In the genomic region with DNA sequence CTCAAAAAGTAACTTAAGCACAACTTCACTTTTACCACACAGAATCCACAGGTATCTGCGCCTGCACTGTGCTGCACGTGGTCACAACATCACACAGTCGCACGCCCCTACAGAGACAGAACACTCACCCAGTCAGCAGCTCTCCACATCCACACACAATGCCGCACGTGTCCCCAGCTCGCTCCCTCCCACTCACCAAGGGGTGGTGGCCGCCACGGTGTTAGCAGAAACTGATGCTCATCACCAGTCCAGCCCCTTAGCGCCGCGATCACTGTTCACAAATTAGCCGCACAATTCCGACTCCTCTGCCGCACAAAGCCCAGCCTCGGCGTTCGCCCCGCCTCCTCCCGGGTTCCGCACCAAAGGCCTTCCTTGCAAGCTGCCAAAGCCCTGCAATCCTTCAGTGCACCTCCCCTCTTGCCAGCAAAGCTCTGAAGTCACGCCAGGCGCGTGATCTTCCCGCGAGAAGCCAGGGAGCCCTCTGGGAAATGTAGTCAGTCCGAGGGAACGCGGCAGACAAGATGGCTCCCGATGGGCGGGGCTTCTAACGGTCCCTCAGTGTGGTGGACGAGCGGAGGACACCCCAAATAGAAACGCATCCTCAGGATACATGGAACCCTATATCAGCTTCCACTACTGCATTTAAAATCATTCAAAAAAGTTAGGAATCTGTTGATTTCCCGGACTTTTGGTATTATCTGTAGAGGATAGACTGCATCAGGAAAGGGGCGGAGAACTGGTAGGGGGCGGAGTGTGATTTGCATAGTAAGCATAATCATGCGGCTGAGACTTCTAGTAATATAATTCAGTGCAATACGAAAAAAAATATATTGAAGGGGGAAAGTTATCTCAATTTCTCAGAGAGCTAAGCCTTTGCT, we compare ENCODE assay signal across 8 mouse cellular contexts. TPM values are rescaled to one million over a fixed set of nuclear protein-coding genes. Genes with fewer than 3 reads are reported as not detected.
DNase-seq lines count a peak whose midpoint lies in the region; ATAC-seq and TF ChIP-seq lines count a peak whose summit lies in the region.

A gene (minus strand): TSS at position 319 of the 878 bp plus-strand sequence.
A gene (minus strand): TSS at position 436 of the 878 bp plus-strand sequence.

- TF ChIP-seq POLR2A in kidney, adult 2 months (IDR thresholded peaks at IDR 0.05; ENCODE audit: low read depth, low read length) = no peak
- TF ChIP-seq POLR2A in spleen, adult 2 months (IDR thresholded peaks at IDR 0.05; ENCODE audit: low read depth, low read length) = no peak

- H3K27ac ChIP-seq in embryonic facial prominence, embryonic 13.5 days = peak within 1 kb of the TSS; percentile 86
- peak within 1 kb of the TSS; percentile 37; the same call in 1 of the 2 replicates for H3K27ac ChIP-seq in kidney, adult 2 months (ENCODE audit: insufficient read depth, low read depth, low read length)
- peak within 1 kb of the TSS; percentile 82 for H3K27ac ChIP-seq in limb, embryonic 12.5 days
- H3K27ac ChIP-seq in midbrain, embryonic 15.5 days = peak within 1 kb of the TSS; percentile 90
- H3K27ac ChIP-seq in spleen, adult 2 months (ENCODE audit: insufficient read depth, low read length) = peak within 1 kb of the TSS; percentile 49

- H3K4me1 ChIP-seq in embryonic facial prominence, embryonic 13.5 days = peaks cover 26% of the 10 kb centered on the region
- H3K4me1 ChIP-seq in kidney, adult 2 months (ENCODE audit: control insufficient read depth, insufficient read depth, low read length) = peaks cover 4% of the 10 kb centered on the region; the same call in 1 of the 2 replicates
- peaks cover 26% of the 10 kb centered on the region for H3K4me1 ChIP-seq in limb, embryonic 12.5 days (replicated peaks)
- H3K4me1 ChIP-seq in midbrain, embryonic 15.5 days = peaks cover 37% of the 10 kb centered on the region
- peaks cover 2% of the 10 kb centered on the region; the same call in 1 of the 2 replicates for H3K4me1 ChIP-seq in spleen, adult 2 months (ENCODE audit: control insufficient read depth, insufficient read depth, insufficient read length)

- H3K4me3 ChIP-seq in embryonic facial prominence, embryonic 13.5 days = peak within 1 kb of the TSS; percentile 67
- H3K4me3 ChIP-seq in kidney, adult 2 months (ENCODE audit: insufficient read depth, low read depth, low read length) = peak within 1 kb of the TSS; percentile 68
- peak within 1 kb of the TSS; percentile 59 for H3K4me3 ChIP-seq in limb, embryonic 12.5 days (replicated peaks)
- peak within 1 kb of the TSS; percentile 76 for H3K4me3 ChIP-seq in midbrain, embryonic 15.5 days
- peak within 1 kb of the TSS; percentile 82 for H3K4me3 ChIP-seq in spleen, adult 2 months (ENCODE audit: extremely low read depth, insufficient read depth, insufficient read length)

- DNase-seq in 3134 (ENCODE audit: extremely low read depth, insufficient read length, low spot score) = peak; percentile 96
- DNase-seq in adrenal gland, postnatal 36 days = peak; percentile 97
- DNase-seq in heart, adult 18-20 months = peak; percentile 98
- DNase-seq in kidney, adult 2 months = peak; percentile 99
- DNase-seq in spleen, adult 2 months (ENCODE audit: low read depth in 1 of 2, low spot score in 2 of 2) = peak; percentile 94 to 97

- no peaks in the 10 kb centered on the region for H3K27me3 ChIP-seq in embryonic facial prominence, embryonic 13.5 days
- no peaks in the 10 kb centered on the region for H3K27me3 ChIP-seq in kidney, adult 2 months (replicated peaks; ENCODE audit: control insufficient read depth, insufficient read depth, low read length)
- no peaks in the 10 kb centered on the region for H3K27me3 ChIP-seq in limb, embryonic 12.5 days
- no peaks in the 10 kb centered on the region for H3K27me3 ChIP-seq in midbrain, embryonic 15.5 days (replicated peaks)
- H3K27me3 ChIP-seq in spleen, adult 2 months (ENCODE audit: control insufficient read depth, insufficient read depth, low read length) = no peaks in the 10 kb centered on the region

- no peak for TF ChIP-seq CTCF in kidney, adult 2 months (conservative IDR thresholded peaks at IDR 0.05; ENCODE audit: insufficient read depth, insufficient read length, low read depth, low read length)
- no peak for TF ChIP-seq CTCF in spleen, adult 2 months (IDR thresholded peaks at IDR 0.05; ENCODE audit: extremely low read depth, insufficient read depth, insufficient read length, insufficient replicate concordance)

- H3K36me3 ChIP-seq in embryonic facial prominence, embryonic 13.5 days = peaks cover 18% of the 10 kb centered on the region
- no peaks in the 10 kb centered on the region for H3K36me3 ChIP-seq in kidney, adult 2 months (ENCODE audit: control insufficient read depth, insufficient read depth, low read length)
- peaks cover 18% of the 10 kb centered on the region for H3K36me3 ChIP-seq in limb, embryonic 12.5 days
- peaks cover 6% of the 10 kb centered on the region for H3K36me3 ChIP-seq in midbrain, embryonic 15.5 days (replicated peaks)
- peaks cover 2% of the 10 kb centered on the region for H3K36me3 ChIP-seq in spleen, adult 2 months (ENCODE audit: control insufficient read depth, insufficient read depth, low read length)

- peak; percentile 91 for ATAC-seq in embryonic facial prominence, embryonic 13.5 days (ENCODE audit: insufficient number of reproducible peaks, insufficient read depth, low FRiP score, low TSS enrichment, low read depth)
- ATAC-seq in limb, embryonic 12.5 days (ENCODE audit: insufficient number of reproducible peaks, insufficient read depth, low FRiP score, low TSS enrichment, low read depth) = peak; percentile 84
- peak; percentile 93 for ATAC-seq in midbrain, embryonic 15.5 days (replicated peaks)

- peak within 1 kb of the TSS; percentile 82 for H3K9ac ChIP-seq in embryonic facial prominence, embryonic 13.5 days
- peak within 1 kb of the TSS; percentile 73 for H3K9ac ChIP-seq in limb, embryonic 12.5 days (replicated peaks)
- H3K9ac ChIP-seq in midbrain, embryonic 15.5 days = peak within 1 kb of the TSS; percentile 65

- no peaks in the 10 kb centered on the region for H3K9me3 ChIP-seq in embryonic facial prominence, embryonic 13.5 days
- H3K9me3 ChIP-seq in limb, embryonic 12.5 days = 0 out of 2 replicates have a peak, but pooled peaks cover under 1% of the 10 kb centered on the region
- no peaks in the 10 kb centered on the region for H3K9me3 ChIP-seq in midbrain, embryonic 15.5 days

- WGBS in embryonic facial prominence, embryonic 13.5 days = under 1% methylated on average over 40 of the region's 40 CpGs
- WGBS in kidney, adult 2 months = under 1% methylated on average over 40 of the region's 40 CpGs
- under 1% methylated on average over 40 of the region's 40 CpGs for WGBS in limb, embryonic 12.5 days
- WGBS in midbrain, embryonic 15.5 days = under 1% methylated on average over 40 of the region's 40 CpGs
- WGBS in spleen, adult 2 months = under 1% methylated on average over 40 of the region's 40 CpGs

- peak within 1 kb of the TSS; percentile 86 for H3K4me2 ChIP-seq in embryonic facial prominence, embryonic 13.5 days
- peak within 1 kb of the TSS; percentile 72 for H3K4me2 ChIP-seq in limb, embryonic 12.5 days
- peak within 1 kb of the TSS; percentile 92 for H3K4me2 ChIP-seq in midbrain, embryonic 15.5 days

RNA-seq across cellular contexts. Expression of the first gene that starts in this region (rescaled TPM):
- total RNA-seq in adrenal gland, postnatal 36 days (2021) = not detected
- 1.2 and 2.2 TPM in 2 replicates for polyA plus RNA-seq in embryonic facial prominence, embryonic 13.5 days (2015; fragmentation: Nextera tagmentation; extraction: Ambion mirVana)
- not detected for total RNA-seq in heart, adult 18-20 months (2021)
- 0.07 TPM in 1 of 2 replicates, not detected in the other for polyA plus RNA-seq in kidney, adult 2 months (2012; rRNA removed)
- 3.4 and 3.7 TPM in 2 replicates for polyA plus RNA-seq in limb, embryonic 12.5 days (2016; fragmentation: Nextera tagmentation; extraction: Ambion mirVana)
- polyA plus RNA-seq in midbrain, embryonic 15.5 days (2015; fragmentation: Nextera tagmentation; extraction: Ambion mirVana) = 3.6 and 3.9 TPM in 2 replicates
- 0.16 TPM in 1 of 2 replicates, not detected in the other for polyA plus RNA-seq in spleen, adult 2 months (2012; rRNA removed)

RNA-seq across cellular contexts. Expression of the second gene that starts in this region (rescaled TPM):
- total RNA-seq in adrenal gland, postnatal 36 days (2021) = 1 to 10 TPM; 1.8 to 2.8 TPM
- 14.5 and 18.7 TPM in 2 replicates for polyA plus RNA-seq in embryonic facial prominence, embryonic 13.5 days (2015; fragmentation: Nextera tagmentation; extraction: Ambion mirVana)
- total RNA-seq in heart, adult 18-20 months (2021) = 1 to 10 TPM; 1.4 to 1.9 TPM
- 1.4 and 2.1 TPM in 2 replicates for polyA plus RNA-seq in kidney, adult 2 months (2012; rRNA removed)
- 17.0 and 25.0 TPM in 2 replicates for polyA plus RNA-seq in limb, embryonic 12.5 days (2016; fragmentation: Nextera tagmentation; extraction: Ambion mirVana)
- 18.9 and 19.8 TPM in 2 replicates for polyA plus RNA-seq in midbrain, embryonic 15.5 days (2015; fragmentation: Nextera tagmentation; extraction: Ambion mirVana)
- 1.1 and 2.2 TPM in 2 replicates for polyA plus RNA-seq in spleen, adult 2 months (2012; rRNA removed)

Comparison
In these comparisons a context has a peak if more than half of its experiments do, and no peak if none do; other contexts are left out.
1. Peak in every context shown above with its lines: DNase-seq, ATAC-seq, H3K4me3 ChIP-seq and H3K27ac ChIP-seq.
2. H3K27ac ChIP-seq: peak in every context shown above with its lines; median percentile 90 in midbrain, embryonic 15.5 days; 86 in embryonic facial prominence, embryonic 13.5 days; 82 in limb, embryonic 12.5 days; 49 in spleen, adult 2 months; 37 in kidney, adult 2 months.